Mouse (Mus musculus) heart, postnatal 25 days (tissue): ENCODE data around the gene Gm14137. TPM values are rescaled to one million over a fixed set of nuclear protein-coding genes. Genes with fewer than 3 reads are reported as not detected.

Source experiments
- DNase-seq: peaks from one replicate; pipeline ENCODE4 v3.0.0; 2022; ENCODE audit warnings: low spot score
- intact Hi-C: fragments of 180-260 bp; cut with DNase I; formaldehyde crosslinking; loops from one replicate; pipeline ENCODE4 v1.15.1; 2025
- total RNA-seq, 2 experiments: library from RNA; stranded (reverse); gene quantifications; 2 replicates each; pipeline ENCODE4 v1.2.3; 2021

Gene Gm14137
- total RNA-seq, 2 experiments from 2014 or later = 0.08 TPM; not detected in 1

DNA sequence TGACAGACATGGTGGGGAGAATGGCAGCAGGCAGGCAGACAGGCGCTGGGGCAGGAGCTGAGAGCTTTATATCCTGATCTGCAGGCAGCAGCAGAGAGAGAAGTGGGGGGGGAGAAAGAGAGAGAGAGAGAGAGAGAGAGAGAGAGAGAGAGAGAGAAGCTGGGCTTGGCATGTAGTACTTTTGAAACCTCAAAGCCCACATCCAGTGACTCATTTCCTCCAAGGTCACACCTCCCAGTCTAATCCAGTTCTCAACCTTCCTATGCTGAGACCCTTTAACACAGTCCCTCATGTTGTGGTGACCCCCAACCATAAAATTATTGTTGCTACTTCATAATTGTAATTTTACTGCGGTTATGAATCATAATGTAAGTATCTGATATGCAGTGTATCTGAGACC, 4.0 kb upstream of the Gm14137 start:
- intact Hi-C loops = no loop called here
- no peak for DNase-seq

DNA sequence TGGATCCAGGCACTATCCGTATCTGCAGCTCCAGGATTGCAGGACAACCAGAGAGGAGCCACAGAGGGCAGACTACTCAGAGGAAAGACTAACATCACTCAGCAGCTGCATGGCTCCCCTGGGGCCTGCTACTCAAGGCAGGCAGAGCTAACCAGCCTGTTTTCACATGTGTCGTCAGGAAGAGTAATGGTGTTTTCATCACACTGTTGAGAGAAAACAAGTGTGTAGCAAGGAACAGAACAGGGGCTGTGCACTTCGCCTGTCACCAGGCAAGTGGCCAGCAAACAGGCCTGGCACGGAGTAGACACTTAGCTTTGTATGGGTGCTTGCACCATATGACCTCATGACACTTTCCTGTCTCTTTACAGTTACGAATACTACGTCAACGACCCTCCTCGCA, 2.7 kb upstream of the Gm14137 start:
- no peak for DNase-seq
- intact Hi-C loops = no loop called here

DNA sequence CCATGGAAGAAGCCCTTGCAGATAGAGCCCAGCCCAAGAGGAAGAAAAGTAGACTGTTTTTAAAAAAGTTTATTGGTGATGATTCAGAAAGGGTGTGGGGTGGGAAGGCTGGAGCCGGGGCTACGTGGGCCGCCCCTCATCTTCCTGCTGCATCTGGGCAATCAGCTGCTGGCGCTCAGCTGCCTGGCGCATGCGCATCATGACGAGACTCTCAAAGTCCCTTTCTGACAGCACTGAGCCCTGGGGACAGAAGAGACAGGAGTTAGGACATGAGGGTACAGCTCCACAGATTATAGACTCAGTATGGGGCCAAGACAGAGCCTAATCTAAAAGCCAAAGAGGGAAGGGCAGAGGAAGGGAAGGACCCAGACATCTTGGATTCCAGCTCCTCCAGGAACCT, 1.9 kb upstream of the Gm14137 start:
- no peak for DNase-seq
- intact Hi-C loops = no loop called here

DNA sequence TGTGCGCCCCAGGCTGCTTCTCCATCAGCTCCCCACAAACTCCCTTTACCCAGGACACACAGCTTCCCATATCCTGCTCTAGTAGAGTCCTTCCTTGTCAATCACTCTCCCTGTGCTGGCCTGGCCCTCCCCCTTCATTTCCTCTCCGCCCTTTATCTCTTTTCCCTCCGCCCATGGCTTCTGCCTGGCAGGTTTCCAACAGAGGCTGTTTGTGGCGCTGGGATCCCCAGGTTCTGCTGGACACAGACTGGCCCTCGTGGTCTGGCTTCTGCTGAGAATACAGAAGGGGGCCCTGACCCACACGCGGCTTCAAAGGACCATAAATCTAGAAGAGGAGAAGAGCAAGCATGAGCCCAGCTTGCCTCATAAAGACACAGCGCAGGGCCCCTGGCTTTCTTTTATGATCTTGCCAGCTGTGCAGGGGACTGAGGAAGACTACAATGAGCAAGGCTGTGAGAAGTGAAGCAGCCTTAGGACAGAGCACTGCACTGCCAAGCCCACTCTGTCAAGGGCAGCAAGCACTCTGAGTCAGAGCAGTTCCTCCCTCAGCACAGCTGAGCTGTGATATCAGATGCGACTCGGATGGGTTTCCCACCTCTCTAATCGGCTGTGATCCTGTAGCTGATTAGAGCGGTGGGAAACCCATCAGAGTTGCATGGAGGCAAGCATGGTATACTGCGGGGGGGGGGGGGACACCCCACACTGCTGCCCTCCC, 1.3 kb upstream of the Gm14137 start:
- intact Hi-C loops = no loop called here
- peak; percentile 53 for DNase-seq

DNA sequence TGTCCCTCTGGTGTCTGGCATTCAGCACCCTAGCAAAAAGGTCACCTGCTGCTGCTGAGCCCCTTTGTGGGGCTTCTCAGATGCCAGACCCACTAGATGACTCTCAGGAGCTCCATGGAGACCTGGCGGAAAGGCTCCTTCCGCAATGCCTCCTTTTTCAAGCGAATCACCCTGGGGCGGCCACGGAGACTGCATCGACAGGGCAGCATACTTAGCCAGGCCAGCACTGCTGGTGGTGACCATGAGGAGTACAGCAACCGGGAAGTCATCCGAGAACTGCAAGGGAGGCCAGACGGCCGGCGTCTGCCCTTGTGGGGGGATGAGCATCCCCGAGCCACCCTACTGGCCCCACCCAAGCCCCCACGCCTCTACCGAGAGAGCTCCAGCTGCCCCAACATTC, 557 bp downstream of the Gm14137 start:
- no peak for DNase-seq
- intact Hi-C loops = no loop called here

DNA sequence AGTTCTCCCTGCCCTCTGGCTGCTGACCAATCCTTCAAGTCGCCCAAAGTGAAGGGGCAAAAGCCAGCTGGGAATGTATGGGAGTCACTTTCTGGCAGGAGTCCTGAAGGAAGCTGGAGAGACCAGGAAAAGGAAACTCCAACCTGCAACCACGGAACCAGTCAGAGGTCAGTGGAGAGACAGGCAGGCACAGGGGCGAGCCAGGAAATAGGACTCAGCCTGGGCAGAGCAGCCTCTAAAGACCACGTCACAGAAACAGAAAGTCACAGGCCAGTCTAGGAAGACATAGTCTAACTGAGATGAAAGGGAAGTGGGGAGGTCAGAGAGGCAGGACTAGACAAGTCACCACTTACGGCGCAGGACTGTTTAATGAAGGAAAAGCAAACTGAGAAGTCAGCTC, 1.3 kb downstream of the Gm14137 start:
- intact Hi-C loops = no loop called here
- DNase-seq = no peak

DNA sequence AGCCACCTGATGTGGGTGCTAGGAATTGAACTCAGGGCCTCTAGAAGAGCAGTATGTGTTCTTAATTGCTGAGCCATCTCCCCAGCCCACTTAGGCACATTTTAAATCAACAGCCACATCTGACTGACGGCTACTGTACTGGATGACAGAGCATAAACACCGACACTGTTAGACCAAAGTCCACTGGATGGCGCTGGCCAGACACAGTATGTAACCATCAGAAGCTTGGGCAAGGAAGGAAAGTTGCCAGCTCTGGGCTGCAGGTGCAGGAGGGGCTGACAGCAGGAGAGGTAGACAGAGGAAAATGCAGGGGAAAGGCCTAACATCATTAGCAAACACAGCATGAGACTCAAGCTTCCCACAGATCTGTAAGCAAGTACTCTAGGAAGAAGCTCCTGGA, 2.5 kb downstream of the Gm14137 start:
- intact Hi-C loops = no loop called here
- DNase-seq = no peak

DNA sequence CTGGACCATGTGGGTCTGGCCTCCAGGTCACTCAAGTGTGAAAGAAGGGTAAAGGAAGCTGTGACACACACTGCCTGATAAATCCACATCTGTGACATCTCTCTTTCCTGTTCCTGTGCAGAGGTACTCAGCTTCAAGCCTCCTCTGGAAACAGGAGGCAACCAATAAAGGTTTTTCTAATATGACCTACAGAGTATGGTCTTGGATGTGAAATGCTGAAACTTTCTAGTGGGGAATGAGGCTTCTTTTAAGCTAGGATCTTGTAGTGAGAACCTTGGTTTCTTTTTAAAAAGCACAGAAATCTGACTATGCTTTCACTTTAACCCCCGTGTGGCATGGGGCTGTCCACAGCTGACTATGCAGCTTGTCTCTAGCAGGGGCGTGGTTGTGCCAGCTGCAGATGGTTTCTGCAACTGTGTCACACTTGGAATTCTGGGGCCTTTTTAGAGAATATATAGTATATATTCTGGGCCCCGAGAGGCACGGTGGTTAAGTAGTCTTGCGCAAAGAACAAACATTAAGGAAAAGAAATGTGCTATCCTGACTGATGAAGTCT, 3.2 kb downstream of the Gm14137 start:
- intact Hi-C loops = no loop called here
- DNase-seq = no peak

DNA sequence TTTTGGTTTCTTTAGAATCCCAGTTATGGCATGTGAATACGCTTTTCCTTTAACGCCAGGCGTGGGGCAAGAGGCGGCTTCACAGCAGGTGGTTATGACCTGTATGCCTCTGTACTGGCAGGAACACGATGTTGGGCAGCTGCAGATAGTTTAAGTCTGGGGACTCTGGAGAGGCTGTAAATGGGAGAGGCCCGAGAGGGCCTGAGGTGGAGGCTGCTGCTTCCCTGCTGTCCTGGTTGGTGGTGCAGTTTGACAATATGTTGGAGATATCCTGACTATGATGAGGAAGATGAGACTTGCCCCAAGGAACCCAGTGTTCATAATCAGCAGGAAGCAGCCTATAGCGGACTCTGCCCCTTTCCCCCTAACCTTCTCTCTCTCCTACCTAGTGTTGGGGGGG, 8.6 kb downstream of the Gm14137 start:
- no peak for DNase-seq
- intact Hi-C loops = no loop called here

DNA sequence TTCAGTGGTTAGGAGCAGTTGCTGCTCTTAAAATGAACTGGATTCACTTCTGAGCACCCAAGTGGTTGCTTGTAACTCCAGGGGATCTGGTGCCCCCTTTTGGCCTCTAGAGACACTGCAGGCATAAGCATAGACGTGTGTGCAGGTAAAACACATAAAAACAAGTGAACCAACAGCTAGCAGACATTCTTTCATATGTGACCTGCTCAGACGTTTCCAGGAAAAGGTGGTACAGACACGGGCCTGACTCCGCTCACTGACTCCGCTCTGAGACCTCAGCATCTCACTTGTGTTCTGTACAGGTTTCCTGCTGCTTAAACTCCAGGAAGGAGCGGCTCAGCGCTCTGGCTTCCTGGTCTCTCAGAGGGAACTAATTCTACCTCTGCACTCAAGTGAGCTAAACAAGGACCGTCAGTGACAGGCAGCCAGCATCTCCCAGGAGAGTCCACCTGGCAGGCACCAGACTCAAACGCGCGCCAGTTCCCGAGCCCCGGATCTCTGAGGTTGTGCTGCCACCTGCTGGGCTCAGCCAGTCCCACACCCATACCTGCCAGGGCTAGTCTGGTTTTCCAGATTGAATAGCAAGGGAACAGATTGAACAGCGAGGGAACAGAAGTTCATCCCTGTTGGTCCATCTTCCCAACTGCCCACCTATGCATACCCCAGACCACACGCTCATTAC, 14.9 kb downstream of the Gm14137 start:
- DNase-seq = peak; percentile 53
- intact Hi-C loops = loop anchor here (1.0 to 5.0 kb wide), 4 partner anchors 32 to 148 kb away; partner anchors contain the start of gene Rmdn3

DNA sequence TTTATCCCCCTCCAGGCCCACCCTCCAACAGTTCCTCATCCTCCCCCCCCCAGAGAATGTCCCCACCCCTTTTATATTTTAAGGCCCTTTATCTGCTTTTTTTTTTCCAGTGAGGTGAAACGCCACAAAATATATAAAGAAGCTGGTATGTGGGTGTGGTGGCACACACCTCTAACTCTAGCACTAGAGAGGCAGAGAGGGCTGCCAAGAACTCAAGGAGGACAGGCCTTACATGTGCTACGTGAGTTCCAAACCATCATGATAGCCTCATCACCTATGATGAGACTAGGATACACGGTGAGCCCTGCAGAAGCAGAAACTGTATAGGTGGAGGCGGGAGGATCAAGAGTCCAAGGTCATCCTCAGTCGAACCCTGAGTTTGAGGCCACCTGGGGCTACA, 16.7 kb downstream of the Gm14137 start:
- no peak for DNase-seq
- intact Hi-C loops = loop anchor here (2.0 kb wide), 1 partner anchor 144 kb away; the partner anchor contains the start of gene Knl1

DNA sequence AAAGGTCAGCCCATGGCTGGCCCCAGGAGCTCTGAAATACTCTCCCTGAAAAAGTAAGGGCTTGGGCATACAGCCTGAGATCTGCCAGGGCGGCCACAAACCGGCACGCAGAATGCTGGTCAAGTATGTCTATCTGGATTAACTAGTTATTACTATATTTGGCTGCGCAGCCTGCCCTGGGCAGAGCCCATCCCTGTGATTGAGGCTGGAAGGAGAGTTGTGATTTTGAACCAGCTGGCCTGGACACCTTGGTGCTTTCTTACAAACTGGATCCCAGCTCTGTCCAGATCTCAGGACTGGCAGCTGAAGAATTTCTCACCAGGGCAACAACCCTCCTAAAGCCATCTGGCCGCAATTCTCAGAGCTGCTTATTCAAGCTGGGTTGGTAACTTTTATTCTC, 19.8 kb downstream of the Gm14137 start:
- intact Hi-C loops = no loop called here

DNA sequence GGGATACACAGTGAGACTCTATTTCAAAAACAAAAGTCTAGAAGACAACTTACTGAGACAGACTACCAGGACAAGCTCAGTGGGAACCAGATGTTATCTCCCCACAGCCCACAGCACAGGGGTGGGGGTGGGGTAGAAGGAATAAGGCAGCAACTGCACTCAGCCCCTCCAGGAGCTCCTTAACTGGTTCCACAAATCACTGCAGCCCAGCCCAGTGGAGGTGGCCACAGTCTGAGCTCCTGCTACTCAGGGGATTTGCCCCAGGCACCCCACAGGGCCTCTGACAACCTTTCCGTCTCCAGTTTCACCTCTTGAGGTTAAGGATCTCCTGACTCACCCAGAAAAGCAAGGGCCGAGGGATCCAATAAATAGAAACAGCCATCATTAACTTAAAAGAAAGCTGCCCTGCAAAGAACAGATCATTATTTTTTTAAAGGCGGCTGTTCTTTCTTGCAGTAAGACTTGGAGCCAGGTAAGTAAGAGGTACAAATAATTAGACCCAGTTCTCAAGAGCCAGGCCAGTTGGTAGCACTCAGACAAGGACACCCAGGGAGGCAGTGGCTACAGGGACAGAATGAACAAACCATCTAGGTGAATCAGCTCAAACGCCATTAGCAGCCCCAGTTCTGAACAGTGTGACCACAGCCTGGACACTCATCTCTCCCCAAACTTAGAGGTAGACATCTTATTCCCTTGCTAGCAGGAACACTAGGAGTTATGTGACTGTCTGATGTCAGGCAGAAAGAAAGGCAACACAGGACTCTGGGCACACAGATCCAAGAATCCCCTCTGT, 22.2 kb downstream of the Gm14137 start:
- no peak for DNase-seq
- intact Hi-C loops = no loop called here

More for the DNA sequence above, 19.8 kb downstream of the Gm14137 start:
- DNase-seq = no peak

DNA sequence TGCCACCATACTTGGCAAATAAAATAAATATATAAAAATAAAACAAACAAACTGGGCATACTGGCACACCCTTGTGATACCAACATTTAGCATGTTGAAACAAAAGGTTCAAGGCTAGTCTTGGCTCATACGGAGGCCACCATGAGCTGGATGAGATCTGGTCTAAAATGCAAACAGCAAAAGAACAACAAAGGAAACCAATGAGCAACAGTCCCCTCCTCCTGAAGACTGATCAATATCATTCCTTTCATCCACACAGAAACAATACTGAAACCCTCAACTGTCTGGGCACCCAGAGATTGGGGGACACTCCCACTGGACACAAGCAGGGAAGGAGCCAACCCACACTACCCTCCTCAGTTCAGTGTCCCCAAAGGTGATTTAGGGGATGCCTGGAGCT, 23.2 kb downstream of the Gm14137 start:
- DNase-seq = no peak
- intact Hi-C loops = no loop called here

DNA sequence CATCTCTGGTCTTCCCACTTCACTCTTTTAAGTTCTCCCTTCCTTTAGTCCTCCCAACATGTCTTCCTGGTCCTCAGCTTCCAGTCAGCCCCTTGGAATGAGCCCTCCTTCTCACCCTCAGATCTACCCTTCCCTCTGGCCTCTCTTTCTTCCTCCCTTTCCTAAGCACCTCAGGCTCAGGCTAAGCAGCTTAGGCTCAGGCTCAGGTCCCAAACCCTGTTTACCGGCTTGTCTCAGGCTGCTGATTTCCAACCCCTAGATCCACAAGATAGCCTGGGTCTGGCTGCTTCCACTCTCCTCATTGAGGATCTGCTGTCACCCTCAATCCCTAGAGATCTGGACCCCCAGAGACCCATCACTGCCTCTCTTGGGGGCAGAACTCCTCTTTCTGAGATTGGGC, 23.7 kb downstream of the Gm14137 start:
- intact Hi-C loops = no loop called here
- DNase-seq = no peak

DNA sequence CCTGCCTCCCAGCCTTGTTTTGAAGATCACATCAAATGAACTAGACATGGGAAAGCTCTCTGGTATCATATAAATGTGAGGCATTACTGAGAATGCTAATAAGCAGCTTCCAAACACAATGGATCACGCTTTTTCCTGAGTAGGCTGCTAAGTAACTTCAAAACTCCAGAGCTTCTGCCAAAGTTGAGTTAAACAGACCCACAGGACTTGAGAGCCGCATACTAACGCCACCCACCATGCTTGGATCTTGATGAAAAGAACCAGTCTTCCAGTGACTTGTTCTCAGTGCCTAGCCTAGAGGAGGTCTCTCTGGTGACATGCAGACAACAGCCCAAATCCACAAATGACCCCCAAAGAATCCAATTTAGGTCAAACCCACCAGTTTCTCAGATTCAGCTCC, 24.6 kb downstream of the Gm14137 start:
- intact Hi-C loops = no loop called here
- DNase-seq = no peak

DNA sequence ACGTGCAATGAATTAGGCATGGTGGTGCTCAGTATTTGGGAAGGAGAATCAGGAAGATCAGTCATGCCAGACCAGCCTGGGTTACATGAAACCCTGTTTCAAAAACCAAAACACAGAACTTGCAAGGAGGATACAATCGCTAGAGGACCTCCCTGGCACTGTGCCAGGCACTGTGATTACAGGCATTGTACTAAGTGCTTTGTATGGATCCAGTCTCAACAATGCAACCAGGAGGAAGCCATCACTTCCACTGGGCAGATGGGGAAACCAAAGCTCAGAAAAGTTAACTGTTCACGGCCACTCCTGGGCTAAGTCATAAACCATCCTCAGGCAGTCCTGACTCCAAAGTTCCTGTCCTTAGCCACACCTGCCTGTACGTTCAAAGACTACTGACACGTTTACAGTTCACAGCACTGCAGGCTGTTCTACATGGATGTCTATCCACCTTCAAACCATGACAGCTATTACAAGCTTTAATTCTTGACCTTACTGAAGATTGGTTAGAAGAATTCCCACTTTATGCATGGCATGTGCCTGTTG, 28.7 kb downstream of the Gm14137 start:
- intact Hi-C loops = loop anchor here (5.0 kb wide), 1 partner anchor 91 kb away; the partner anchor contains the start of gene Rad51
- no peak for DNase-seq

DNA sequence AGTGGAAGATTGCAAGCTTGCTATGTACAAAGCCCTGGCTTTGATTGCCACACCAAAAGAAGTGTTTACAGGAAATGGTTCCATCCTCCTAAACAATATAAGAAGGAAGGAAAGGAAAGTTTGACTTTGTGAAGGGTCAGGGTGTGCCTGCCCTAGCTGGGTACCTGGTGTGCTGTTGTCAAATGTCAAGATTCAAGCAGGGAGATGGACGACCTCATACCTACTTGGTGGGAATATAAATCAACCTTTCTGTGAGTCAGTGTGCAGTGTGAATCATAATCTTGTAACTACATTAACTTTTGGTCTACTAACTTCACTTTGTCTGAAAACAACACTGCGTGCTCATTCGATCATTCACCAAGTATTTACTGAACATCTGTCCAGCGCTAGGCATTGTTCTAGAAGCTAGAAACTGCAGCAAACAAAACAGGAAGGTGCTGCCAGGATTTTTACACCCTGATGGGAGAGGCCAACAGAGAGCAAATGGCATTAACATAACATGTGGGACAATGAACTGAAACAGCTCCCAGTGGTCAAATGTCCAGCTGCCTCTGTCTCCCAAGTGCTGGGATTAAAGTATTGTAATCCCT, 29.7 kb downstream of the Gm14137 start:
- DNase-seq = no peak
- intact Hi-C loops = loop anchor here (5.0 kb wide), 1 partner anchor 92 kb away; the partner anchor contains the start of gene Rad51

DNA sequence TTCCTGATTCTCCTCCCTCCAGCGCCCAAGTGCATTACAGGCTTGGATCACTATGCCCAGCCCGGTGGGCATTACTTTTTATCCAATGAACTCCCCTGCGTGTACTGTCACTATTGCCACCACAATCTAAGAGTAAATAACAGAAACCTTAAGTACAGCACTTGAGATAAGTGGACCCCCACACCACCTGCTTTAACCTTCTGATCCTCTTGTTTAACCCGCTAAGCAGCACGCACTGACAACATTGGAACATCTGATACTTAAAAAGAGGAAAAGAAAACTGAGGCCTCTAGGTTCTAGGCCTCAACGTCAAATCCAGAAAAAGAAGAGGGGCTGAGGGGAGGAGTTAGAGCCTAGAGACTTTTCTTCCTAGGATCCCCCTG, 33.6 kb downstream of the Gm14137 start:
- no peak for DNase-seq
- intact Hi-C loops = no loop called here
